Mouse (Mus musculus): ENCODE measurements at regions not wholly inside any gene's neighbourhood (a gene's known extent, or its start where the extent isn't known, plus 50 kb on each side); places are given as distances from the start of the nearest gene placed in this dataset.
"Not testable (repeated sequence)": the region's sequence is repeated elsewhere in the genome, so short reads cannot be mapped to it uniquely, and the experiment has no call there.

DNA sequence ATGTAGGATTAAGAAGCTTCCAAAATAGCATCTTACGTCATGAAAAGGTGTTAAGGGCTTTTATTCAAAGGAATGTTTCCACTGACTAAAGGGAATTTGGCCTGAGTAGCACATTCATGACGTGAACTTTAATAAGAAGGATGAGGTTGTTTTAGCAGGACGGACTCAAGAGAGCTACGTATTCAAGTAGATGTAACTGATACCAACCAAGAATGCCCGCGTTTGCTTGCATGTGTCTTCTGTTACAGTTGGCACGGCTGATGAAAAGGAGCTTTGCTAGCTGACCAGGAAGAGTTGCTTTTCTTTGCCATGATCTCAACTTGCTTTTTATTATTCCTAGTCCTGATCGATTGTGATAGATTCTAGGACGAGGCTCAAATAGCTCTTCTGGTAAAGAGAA is 559.4 kb upstream of the Adamts5 start:
- no peaks in the 10 kb centered on the region for H3K4me1 ChIP-seq (ENCODE audit: control insufficient read depth, insufficient read depth, low read length)

DNA sequence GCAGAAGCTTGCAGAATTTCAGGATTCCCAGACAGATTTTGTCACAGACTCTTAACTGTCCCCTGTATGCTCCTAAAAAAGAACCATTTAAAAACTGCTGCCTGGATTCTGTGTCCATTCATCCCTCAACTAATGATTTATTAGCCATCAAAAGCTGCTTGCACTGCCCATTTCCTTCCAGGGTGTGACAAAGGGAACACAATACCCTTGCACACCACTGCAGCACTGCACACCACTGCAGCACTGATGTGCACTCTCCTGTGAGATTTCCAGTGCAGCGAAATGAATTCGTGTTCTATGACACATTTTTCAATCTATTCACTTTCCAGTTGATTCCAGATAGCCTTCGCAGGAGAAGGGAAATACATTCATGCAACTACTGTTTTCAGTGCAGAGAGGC is 555.0 kb upstream of the Adamts5 start:
- Histone ChIP-seq H3K4me3 (ENCODE audit: low read depth, low read length) (no peak overlapping the region), H3K9me3 (replicated peaks; ENCODE audit: control insufficient read depth, low read length) (no peaks in the 10 kb centered on the region), H3K4me1 (ENCODE audit: control insufficient read depth, insufficient read depth, low read length) (no peaks in the 10 kb centered on the region), H3K27ac (replicated peaks; ENCODE audit: low read depth, low read length) (no peak overlapping the region), H3K4me2 (ENCODE audit: low read depth, low read length) (no peak overlapping the region), H3K9ac (replicated peaks; ENCODE audit: low read length) (no peak overlapping the region), H3K36me3 (replicated peaks; ENCODE audit: control insufficient read depth, insufficient read depth, low read depth, low read length) (no peaks in the 10 kb centered on the region), H3K27me3 (ENCODE audit: control insufficient read depth, insufficient read depth, low read length) (no peaks in the 10 kb centered on the region)
- no peak for DNase-seq (ENCODE audit: low spot score)
- no peak for ATAC-seq (replicated peaks; ENCODE audit: insufficient number of reproducible peaks, low FRiP score, low TSS enrichment, low read depth)
- WGBS: 73% methylated on average over 3 of the region's 3 CpGs

More for the DNA sequence above, 559.4 kb upstream of the Adamts5 start:
- Histone ChIP-seq H3K9ac (replicated peaks; ENCODE audit: low read length) (no peak overlapping the region), H3K9me3 (replicated peaks; ENCODE audit: control insufficient read depth, low read length) (no peaks in the 10 kb centered on the region), H3K4me3 (ENCODE audit: low read depth, low read length) (no peak overlapping the region), H3K27me3 (ENCODE audit: control insufficient read depth, insufficient read depth, low read length) (no peaks in the 10 kb centered on the region), H3K27ac (replicated peaks; ENCODE audit: low read depth, low read length) (no peak overlapping the region), H3K36me3 (replicated peaks; ENCODE audit: control insufficient read depth, insufficient read depth, low read depth, low read length) (no peaks in the 10 kb centered on the region), H3K4me2 (ENCODE audit: low read depth, low read length) (no peak overlapping the region)
- ATAC-seq (replicated peaks; ENCODE audit: insufficient number of reproducible peaks, low FRiP score, low TSS enrichment, low read depth) (no peak), DNase-seq (ENCODE audit: low spot score) (no peak)
- 66% methylated on average over 9 of the region's 9 CpGs for WGBS

DNA sequence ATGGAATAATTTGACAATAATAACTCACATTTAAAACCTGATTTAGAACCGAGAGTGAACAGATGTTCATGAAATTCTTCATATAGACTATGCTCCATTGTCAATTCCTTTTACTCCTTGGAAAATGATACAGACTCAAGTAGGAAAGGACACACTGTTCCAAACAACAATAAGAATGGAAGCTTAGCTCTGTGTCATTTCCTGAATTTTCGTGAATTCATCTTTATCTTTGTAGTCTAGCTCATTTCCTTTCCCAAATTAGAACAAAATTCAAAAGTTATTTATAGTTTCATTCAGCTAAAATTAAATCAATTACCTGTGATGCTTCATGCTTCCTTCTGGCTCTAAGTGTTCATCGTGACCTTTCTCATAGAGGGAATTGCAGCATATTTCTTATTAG is 553.2 kb upstream of the Adamts5 start:
- H3K9ac ChIP-seq (replicated peaks; ENCODE audit: low read length): no peak overlapping the region
- no peaks in the 10 kb centered on the region for H3K9me3 ChIP-seq (replicated peaks; ENCODE audit: control insufficient read depth, low read length)
- H3K4me3 ChIP-seq (ENCODE audit: low read depth, low read length): no peak overlapping the region
- H3K36me3 ChIP-seq (replicated peaks; ENCODE audit: control insufficient read depth, insufficient read depth, low read depth, low read length): no peaks in the 10 kb centered on the region
- H3K27me3 ChIP-seq (ENCODE audit: control insufficient read depth, insufficient read depth, low read length): no peaks in the 10 kb centered on the region
- DNase-seq (ENCODE audit: low spot score) (no peak), ATAC-seq (replicated peaks; ENCODE audit: insufficient number of reproducible peaks, low FRiP score, low TSS enrichment, low read depth) (no peak)
- no peak overlapping the region for H3K4me2 ChIP-seq (ENCODE audit: low read depth, low read length)
- no peaks in the 10 kb centered on the region for H3K4me1 ChIP-seq (ENCODE audit: control insufficient read depth, insufficient read depth, low read length)
- no peak overlapping the region for H3K27ac ChIP-seq (replicated peaks; ENCODE audit: low read depth, low read length)
- WGBS: 50% methylated on average over 3 of the region's 3 CpGs

DNA sequence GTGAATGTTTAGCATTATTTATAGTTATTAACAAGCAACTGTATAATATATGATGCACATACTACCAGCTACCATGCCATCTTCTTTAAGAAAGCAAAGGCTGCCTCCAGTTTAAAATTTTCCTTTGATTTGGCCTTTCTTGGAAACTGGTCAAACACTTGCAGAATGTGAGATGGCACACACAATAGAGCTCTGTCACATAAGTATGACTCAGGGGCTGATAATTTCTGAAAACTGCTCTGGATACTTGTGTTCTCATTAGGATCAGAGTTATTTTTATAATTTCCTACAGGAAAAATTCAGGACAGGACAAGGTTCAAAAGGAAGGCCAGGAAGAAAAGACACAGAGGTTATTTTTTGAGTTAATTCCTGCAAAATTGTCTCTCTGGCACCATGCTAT is 552.4 kb upstream of the Adamts5 start:
- ATAC-seq (replicated peaks; ENCODE audit: insufficient number of reproducible peaks, low FRiP score, low TSS enrichment, low read depth): no peak
- no peak overlapping the region for H3K27ac ChIP-seq (replicated peaks; ENCODE audit: low read depth, low read length)
- no peaks in the 10 kb centered on the region for H3K36me3 ChIP-seq (replicated peaks; ENCODE audit: control insufficient read depth, insufficient read depth, low read depth, low read length)
- H3K4me1 ChIP-seq (ENCODE audit: control insufficient read depth, insufficient read depth, low read length): no peaks in the 10 kb centered on the region
- H3K4me2 ChIP-seq (ENCODE audit: low read depth, low read length): no peak overlapping the region
- no peak for DNase-seq (ENCODE audit: low spot score)
- H3K27me3 ChIP-seq (ENCODE audit: control insufficient read depth, insufficient read depth, low read length): no peaks in the 10 kb centered on the region
- H3K4me3 ChIP-seq (ENCODE audit: low read depth, low read length): no peak overlapping the region
- no peak overlapping the region for H3K9ac ChIP-seq (replicated peaks; ENCODE audit: low read length)
- no peaks in the 10 kb centered on the region for H3K9me3 ChIP-seq (replicated peaks; ENCODE audit: control insufficient read depth, low read length)

DNA sequence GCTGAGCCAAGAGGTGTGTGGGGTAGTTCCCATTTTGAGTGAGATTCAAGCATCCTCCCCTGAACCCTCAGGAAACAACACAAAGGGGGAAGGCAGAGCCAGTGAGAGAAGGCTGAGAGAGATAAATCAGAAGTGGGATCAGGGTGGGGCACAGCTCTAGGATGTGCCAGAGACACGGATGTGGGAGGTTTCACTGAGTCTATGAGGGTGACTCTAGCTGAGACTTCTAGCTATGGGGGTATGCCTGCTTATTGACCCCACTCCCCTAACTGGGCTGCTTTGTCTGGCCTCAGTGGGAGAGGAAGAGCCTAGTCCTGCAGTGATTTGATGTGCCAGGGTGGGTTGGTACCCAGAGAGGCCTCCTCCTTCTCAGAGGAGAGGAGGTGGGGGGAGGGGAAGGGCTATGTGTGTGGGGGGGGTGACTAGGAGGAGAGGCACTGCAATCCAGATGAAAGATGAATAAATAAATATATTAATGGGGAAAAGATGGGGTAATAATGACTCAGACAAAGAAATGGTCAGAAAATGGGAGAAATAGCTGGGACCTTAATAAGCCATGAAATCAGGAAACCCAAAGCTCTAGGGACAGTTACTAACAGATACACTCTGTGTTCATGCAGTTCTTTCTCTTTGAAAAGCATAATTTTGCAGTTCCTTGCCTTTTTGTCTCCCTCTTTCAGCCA is 547.0 kb upstream of the Adamts5 start:
- no peaks in the 10 kb centered on the region for H3K27me3 ChIP-seq (ENCODE audit: control insufficient read depth, insufficient read depth, low read length)
- H3K36me3 ChIP-seq (replicated peaks; ENCODE audit: control insufficient read depth, insufficient read depth, low read depth, low read length): no peaks in the 10 kb centered on the region
- H3K4me3 ChIP-seq (ENCODE audit: low read depth, low read length): no peak overlapping the region
- H3K4me1 ChIP-seq (ENCODE audit: control insufficient read depth, insufficient read depth, low read length): no peaks in the 10 kb centered on the region
- 0 out of 2 replicates have a peak, but pooled peaks have one; percentile 52 for ATAC-seq (replicated peaks; ENCODE audit: insufficient number of reproducible peaks, low FRiP score, low TSS enrichment, low read depth)
- no peaks in the 10 kb centered on the region for H3K9me3 ChIP-seq (replicated peaks; ENCODE audit: control insufficient read depth, low read length)
- no peak for DNase-seq (ENCODE audit: low spot score)
- WGBS: 41% methylated on average over 1 of the region's 1 CpGs
- no peak overlapping the region for H3K4me2 ChIP-seq (ENCODE audit: low read depth, low read length)
- no peak overlapping the region for H3K9ac ChIP-seq (replicated peaks; ENCODE audit: low read length)
- H3K27ac ChIP-seq (replicated peaks; ENCODE audit: low read depth, low read length): no peak overlapping the region

DNA sequence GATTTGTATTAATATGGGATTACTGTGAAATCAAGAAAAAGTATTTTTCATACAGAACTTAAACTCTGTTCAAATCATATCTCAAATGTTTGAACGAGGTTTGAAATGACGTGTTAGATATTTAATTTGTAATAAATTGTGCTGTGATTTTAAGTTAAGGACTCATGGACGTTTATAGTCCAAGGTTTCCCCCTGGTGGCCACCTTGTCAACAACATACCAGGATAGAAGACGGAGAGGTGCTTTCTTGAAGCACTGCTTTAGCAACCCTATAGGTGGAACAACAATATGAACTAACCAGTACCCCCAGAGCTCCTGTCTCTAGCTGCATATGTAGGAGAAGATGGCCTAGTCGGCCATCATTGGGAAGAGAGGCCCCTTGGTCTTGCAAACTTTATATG is 517.8 kb upstream of the Adamts5 start:
- not testable (repeated sequence) for H3K9me3 ChIP-seq (replicated peaks; ENCODE audit: control insufficient read depth, low read length); H3K4me1 ChIP-seq (ENCODE audit: control insufficient read depth, insufficient read depth, low read length); H3K27ac ChIP-seq (replicated peaks; ENCODE audit: low read depth, low read length); H3K36me3 ChIP-seq (replicated peaks; ENCODE audit: control insufficient read depth, insufficient read depth, low read depth, low read length); H3K9ac ChIP-seq (replicated peaks; ENCODE audit: low read length); H3K27me3 ChIP-seq (ENCODE audit: control insufficient read depth, insufficient read depth, low read length); H3K4me3 ChIP-seq (ENCODE audit: low read depth, low read length); ATAC-seq (replicated peaks; ENCODE audit: insufficient number of reproducible peaks, low FRiP score, low TSS enrichment, low read depth); H3K4me2 ChIP-seq (ENCODE audit: low read depth, low read length)
- 14% methylated on average over 5 of the region's 5 CpGs for WGBS
- DNase-seq (ENCODE audit: low spot score): peak; percentile 85

DNA sequence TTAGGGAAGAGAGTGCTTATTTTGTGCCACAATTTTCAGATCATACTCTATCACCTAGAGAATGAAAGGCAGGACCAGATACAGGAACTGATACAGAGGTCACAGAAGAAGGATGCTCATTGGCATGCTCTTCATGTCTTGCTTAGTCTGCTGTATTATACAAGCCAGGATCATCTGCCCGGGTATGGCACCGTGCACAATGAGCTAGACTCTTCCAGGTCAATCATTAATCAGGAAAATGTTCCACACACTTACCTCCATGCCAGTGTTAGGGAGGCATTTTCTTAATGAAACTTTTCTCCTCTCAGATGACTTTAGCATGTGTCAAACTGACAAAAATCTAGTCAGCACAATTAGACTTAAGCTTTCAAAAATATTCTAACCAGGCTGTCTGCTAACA is 502.7 kb upstream of the Adamts5 start:
- Histone ChIP-seq H3K4me2 (ENCODE audit: low read depth, low read length) (no peak overlapping the region), H3K27me3 (ENCODE audit: control insufficient read depth, insufficient read depth, low read length) (no peaks in the 10 kb centered on the region), H3K9ac (replicated peaks; ENCODE audit: low read length) (no peak overlapping the region), H3K9me3 (replicated peaks; ENCODE audit: control insufficient read depth, low read length) (no peaks in the 10 kb centered on the region), H3K36me3 (replicated peaks; ENCODE audit: control insufficient read depth, insufficient read depth, low read depth, low read length) (no peaks in the 10 kb centered on the region), H3K27ac (replicated peaks; ENCODE audit: low read depth, low read length) (no peak overlapping the region), H3K4me1 (ENCODE audit: control insufficient read depth, insufficient read depth, low read length) (no peaks in the 10 kb centered on the region), H3K4me3 (ENCODE audit: low read depth, low read length) (no peak overlapping the region)
- DNase-seq (ENCODE audit: low spot score) (no peak), ATAC-seq (replicated peaks; ENCODE audit: insufficient number of reproducible peaks, low FRiP score, low TSS enrichment, low read depth) (no peak)
- 89% methylated on average over 2 of the region's 2 CpGs for WGBS

DNA sequence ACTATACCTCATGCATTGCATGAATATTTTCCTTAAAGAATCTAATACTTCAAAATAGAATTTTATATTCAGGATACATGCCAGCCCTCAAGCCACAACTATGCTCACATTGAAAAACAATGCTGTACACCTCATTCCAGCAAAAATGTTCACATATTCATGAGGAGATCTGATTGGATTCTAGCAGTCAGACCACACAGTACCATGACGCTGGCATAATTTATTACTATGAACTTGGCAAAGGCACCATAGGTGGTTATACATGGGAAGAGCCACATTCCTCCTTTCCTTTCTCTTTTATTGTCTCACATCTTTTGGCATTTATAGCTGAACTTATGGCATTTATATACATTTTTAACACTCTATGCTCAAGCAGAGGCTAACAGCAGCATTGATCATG is 499.8 kb upstream of the Adamts5 start:
- 85% methylated on average over 1 of the region's 1 CpGs for WGBS
- H3K4me2 ChIP-seq (ENCODE audit: low read depth, low read length): no peak overlapping the region
- no peak overlapping the region for H3K27ac ChIP-seq (replicated peaks; ENCODE audit: low read depth, low read length)
- ATAC-seq (replicated peaks; ENCODE audit: insufficient number of reproducible peaks, low FRiP score, low TSS enrichment, low read depth) (no peak), DNase-seq (ENCODE audit: low spot score) (no peak)
- H3K4me1 ChIP-seq (ENCODE audit: control insufficient read depth, insufficient read depth, low read length): no peaks in the 10 kb centered on the region
- no peak overlapping the region for H3K4me3 ChIP-seq (ENCODE audit: low read depth, low read length)
- H3K9ac ChIP-seq (replicated peaks; ENCODE audit: low read length): no peak overlapping the region
- no peaks in the 10 kb centered on the region for H3K36me3 ChIP-seq (replicated peaks; ENCODE audit: control insufficient read depth, insufficient read depth, low read depth, low read length)
- H3K27me3 ChIP-seq (ENCODE audit: control insufficient read depth, insufficient read depth, low read length): no peaks in the 10 kb centered on the region
- H3K9me3 ChIP-seq (replicated peaks; ENCODE audit: control insufficient read depth, low read length): no peaks in the 10 kb centered on the region
